Mouse (Mus musculus): ENCODE data around the gene Cep57l1. TPM values are rescaled to one million over a fixed set of nuclear protein-coding genes. Genes with fewer than 3 reads are reported as not detected.

The Cep57l1 gene
- polyA plus RNA-seq, 1 experiment from 2014 or later = 24.9 TPM

GRCm38 (mm10) chr10:41763741-41764385 lies 45.8 kb downstream of the Cep57l1 start:
- Histone ChIP-seq H3K9me3 (no peaks in the 10 kb centered on the region), H3K4me2 (replicated peaks) (no peak overlapping the region), H3K4me3 (no peak overlapping the region), H3K36me3 (no peaks in the 10 kb centered on the region), H3K27me3 (no peaks in the 10 kb centered on the region), H3K4me1 (no peaks in the 10 kb centered on the region), H3K27ac (no peak overlapping the region), H3K9ac (no peak overlapping the region)
- WGBS = 73% methylated on average over 3 of the region's 3 CpGs
- ATAC-seq (ENCODE audit: low FRiP score, low read depth) = no peak

- Histone ChIP-seq H3K4me2 (replicated peaks) (no peak overlapping the region), H3K9me3 (no peaks in the 10 kb centered on the region), H3K9ac (no peak overlapping the region), H3K4me1 (0 out of 2 replicates have a peak, but pooled peaks cover 3% of the 10 kb centered on the region), H3K36me3 (no peaks in the 10 kb centered on the region), H3K27me3 (no peaks in the 10 kb centered on the region), H3K27ac (no peak overlapping the region), H3K4me3 (no peak overlapping the region)
- WGBS = 76% methylated on average over 3 of the region's 3 CpGs
- ATAC-seq (ENCODE audit: low FRiP score, low read depth) = no peak
Observed at GRCm38 (mm10) chr10:41760866-41761265, 48.8 kb downstream of the Cep57l1 start.

GRCm38 (mm10) chr10:41758041-41758440 lies 51.6 kb downstream of the Cep57l1 start:
- Histone ChIP-seq H3K9ac (no peak overlapping the region), H3K9me3 (no peaks in the 10 kb centered on the region), H3K27ac (no peak overlapping the region), H3K4me2 (replicated peaks) (no peak overlapping the region), H3K27me3 (no peaks in the 10 kb centered on the region), H3K4me1 (0 out of 2 replicates have a peak, but pooled peaks cover 3% of the 10 kb centered on the region), H3K36me3 (no peaks in the 10 kb centered on the region), H3K4me3 (no peak overlapping the region)
- ATAC-seq (ENCODE audit: low FRiP score, low read depth) = no peak

- Histone ChIP-seq H3K36me3 (no peaks in the 10 kb centered on the region), H3K4me3 (no peak overlapping the region), H3K27ac (no peak overlapping the region), H3K4me2 (replicated peaks) (no peak overlapping the region), H3K9me3 (no peaks in the 10 kb centered on the region), H3K27me3 (no peaks in the 10 kb centered on the region), H3K4me1 (0 out of 2 replicates have a peak, but pooled peaks cover 3% of the 10 kb centered on the region), H3K9ac (no peak overlapping the region)
- 92% methylated on average over 5 of the region's 5 CpGs for WGBS
- ATAC-seq (ENCODE audit: low FRiP score, low read depth) = no peak
Observed at GRCm38 (mm10) chr10:41757226-41757625, 52.4 kb downstream of the Cep57l1 start.

GRCm38 (mm10) chr10:41751867-41752480 lies 57.7 kb downstream of the Cep57l1 start:
- Histone ChIP-seq H3K36me3 (no peaks in the 10 kb centered on the region), H3K27ac (no peak overlapping the region), H3K9me3 (no peaks in the 10 kb centered on the region), H3K4me2 (replicated peaks) (no peak overlapping the region), H3K27me3 (no peaks in the 10 kb centered on the region), H3K9ac (no peak overlapping the region), H3K4me3 (no peak overlapping the region), H3K4me1 (0 out of 2 replicates have a peak, but pooled peaks cover 1% of the 10 kb centered on the region)
- ATAC-seq (ENCODE audit: low FRiP score, low read depth) = no peak
- WGBS = 82% methylated on average over 14 of the region's 14 CpGs

- Histone ChIP-seq H3K27me3 (no peaks in the 10 kb centered on the region), H3K4me3 (no peak overlapping the region), H3K36me3 (no peaks in the 10 kb centered on the region), H3K4me1 (peaks cover 16% of the 10 kb centered on the region), H3K9ac (no peak overlapping the region), H3K4me2 (replicated peaks) (no peak overlapping the region), H3K9me3 (no peaks in the 10 kb centered on the region), H3K27ac (no peak overlapping the region)
- no peak for ATAC-seq (ENCODE audit: low FRiP score, low read depth)
- 82% methylated on average over 3 of the region's 3 CpGs for WGBS
Observed at GRCm38 (mm10) chr10:41749306-41749705, 60.4 kb downstream of the Cep57l1 start.

GRCm38 (mm10) chr10:41746554-41746953 lies 63.1 kb downstream of the Cep57l1 start:
- Histone ChIP-seq H3K27me3 (no peaks in the 10 kb centered on the region), H3K4me2 (replicated peaks) (no peak overlapping the region), H3K27ac (no peak overlapping the region), H3K4me3 (no peak overlapping the region), H3K4me1 (peaks cover 16% of the 10 kb centered on the region), H3K9me3 (no peaks in the 10 kb centered on the region), H3K36me3 (peaks cover 3% of the 10 kb centered on the region; the same call in 1 of the 2 replicates), H3K9ac (no peak overlapping the region)
- ATAC-seq (ENCODE audit: low FRiP score, low read depth) = no peak
- WGBS = 85% methylated on average over 5 of the region's 5 CpGs

- H3K27ac ChIP-seq = no peak overlapping the region
- H3K9me3 ChIP-seq = no peaks in the 10 kb centered on the region
- H3K4me3 ChIP-seq = no peak overlapping the region
- 71% methylated on average over 4 of the region's 4 CpGs for WGBS
- peaks cover 16% of the 10 kb centered on the region for H3K4me1 ChIP-seq
- no peak for ATAC-seq (ENCODE audit: low FRiP score, low read depth)
- no peak overlapping the region for H3K9ac ChIP-seq
- peaks cover 3% of the 10 kb centered on the region; the same call in 1 of the 2 replicates for H3K36me3 ChIP-seq
- H3K4me2 ChIP-seq (replicated peaks) = no peak overlapping the region
- H3K27me3 ChIP-seq = no peaks in the 10 kb centered on the region
Observed at GRCm38 (mm10) chr10:41744006-41744405, 65.7 kb downstream of the Cep57l1 start.

- ATAC-seq (ENCODE audit: low FRiP score, low read depth) = no peak
- 86% methylated on average over 2 of the region's 2 CpGs for WGBS
- Histone ChIP-seq H3K27ac (no peak overlapping the region), H3K4me3 (no peak overlapping the region), H3K4me2 (replicated peaks) (no peak overlapping the region), H3K36me3 (peaks cover 23% of the 10 kb centered on the region), H3K4me1 (no peaks in the 10 kb centered on the region), H3K27me3 (no peaks in the 10 kb centered on the region), H3K9me3 (0 out of 2 replicates have a peak, but pooled peaks cover 3% of the 10 kb centered on the region), H3K9ac (no peak overlapping the region)
Observed at GRCm38 (mm10) chr10:41740221-41740620, 69.5 kb downstream of the Cep57l1 start.

- no peak overlapping the region for H3K9ac ChIP-seq
- 0 out of 2 replicates have a peak, but pooled peaks cover 3% of the 10 kb centered on the region for H3K9me3 ChIP-seq
- peaks cover 21% of the 10 kb centered on the region for H3K36me3 ChIP-seq
- no peaks in the 10 kb centered on the region for H3K4me1 ChIP-seq
- no peaks in the 10 kb centered on the region for H3K27me3 ChIP-seq
- no peak for ATAC-seq (ENCODE audit: low FRiP score, low read depth)
- no peak overlapping the region for H3K4me3 ChIP-seq
- 90% methylated on average over 16 of the region's 16 CpGs for WGBS
- no peak overlapping the region for H3K27ac ChIP-seq
- H3K4me2 ChIP-seq (replicated peaks) = no peak overlapping the region
Observed at GRCm38 (mm10) chr10:41737245-41737644, 72.4 kb downstream of the Cep57l1 start.

GRCm38 (mm10) chr10:41735398-41735797 lies 74.3 kb downstream of the Cep57l1 start:
- 69% methylated on average over 6 of the region's 6 CpGs for WGBS
- Histone ChIP-seq H3K9me3 (0 out of 2 replicates have a peak, but pooled peaks cover 3% of the 10 kb centered on the region), H3K4me2 (replicated peaks) (no peak overlapping the region), H3K27me3 (no peaks in the 10 kb centered on the region), H3K27ac (no peak overlapping the region), H3K36me3 (peaks cover 23% of the 10 kb centered on the region), H3K4me1 (no peaks in the 10 kb centered on the region), H3K9ac (no peak overlapping the region), H3K4me3 (no peak overlapping the region)
- ATAC-seq (ENCODE audit: low FRiP score, low read depth) = no peak

GRCm38 (mm10) chr10:41733214-41733613 lies 76.5 kb downstream of the Cep57l1 start:
- H3K36me3 ChIP-seq = peaks cover 30% of the 10 kb centered on the region
- WGBS = 99% methylated on average over 3 of the region's 3 CpGs
- ATAC-seq (ENCODE audit: low FRiP score, low read depth) = no peak

More at GRCm38 (mm10) chr10:41733214-41733613, 76.5 kb downstream of the Cep57l1 start:
- Histone ChIP-seq H3K9ac (no peak overlapping the region), H3K4me1 (no peaks in the 10 kb centered on the region), H3K27ac (no peak overlapping the region), H3K4me2 (replicated peaks) (no peak overlapping the region), H3K27me3 (no peaks in the 10 kb centered on the region), H3K4me3 (no peak overlapping the region), H3K9me3 (0 out of 2 replicates have a peak, but pooled peaks cover 3% of the 10 kb centered on the region)
